Mouse (Mus musculus): ENCODE results near the gene Birc6. TPM values are rescaled to one million over a fixed set of nuclear protein-coding genes. Genes with fewer than 3 reads are reported as not detected.

The Birc6 gene
- polyA plus RNA-seq, 1 experiment from 2014 or later = 72.8 TPM

DNA sequence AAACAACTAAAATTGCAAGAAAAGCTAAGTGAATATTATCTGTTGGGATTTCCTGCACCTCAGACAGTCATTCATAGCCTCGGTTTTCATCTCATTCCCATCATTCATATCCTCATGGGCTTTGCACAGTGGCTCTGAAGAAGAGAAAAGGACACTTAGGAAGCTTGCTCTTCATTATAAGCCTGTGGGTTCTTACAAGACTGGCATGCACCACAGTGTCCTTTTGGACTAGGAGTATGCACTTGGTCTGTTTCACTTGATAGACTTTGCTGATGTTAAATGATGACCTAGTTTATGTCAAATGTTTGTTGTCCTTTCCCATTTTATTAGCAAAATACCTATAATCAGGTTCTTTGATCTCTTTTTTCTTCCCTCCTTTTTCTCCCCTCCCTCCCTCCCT, 9.4 kb downstream of the Birc6 start:
- Histone ChIP-seq H3K36me3 (ENCODE audit: control insufficient read depth, insufficient read depth, low read length) (no peaks in the 10 kb centered on the region), H3K9ac (ENCODE audit: low read depth, low read length) (no peak overlapping the region), H3K9me3 (ENCODE audit: control insufficient read depth, low read length) (no peaks in the 10 kb centered on the region), H3K27me3 (replicated peaks; ENCODE audit: control insufficient read depth, insufficient read depth, low read length) (no peaks in the 10 kb centered on the region), H3K4me2 (no peak overlapping the region), H3K4me1 (replicated peaks; ENCODE audit: control insufficient read depth, insufficient read depth, low read length) (no peaks in the 10 kb centered on the region), H3K27ac (ENCODE audit: low read depth, low read length) (no peak overlapping the region), H3K4me3 (ENCODE audit: low read depth, low read length) (no peak overlapping the region)
- DNase-seq (ENCODE audit: low spot score) (no peak), ATAC-seq (replicated peaks; ENCODE audit: low FRiP score) (no peak)
- WGBS = 74% methylated on average over 1 of the region's 1 CpGs

DNA sequence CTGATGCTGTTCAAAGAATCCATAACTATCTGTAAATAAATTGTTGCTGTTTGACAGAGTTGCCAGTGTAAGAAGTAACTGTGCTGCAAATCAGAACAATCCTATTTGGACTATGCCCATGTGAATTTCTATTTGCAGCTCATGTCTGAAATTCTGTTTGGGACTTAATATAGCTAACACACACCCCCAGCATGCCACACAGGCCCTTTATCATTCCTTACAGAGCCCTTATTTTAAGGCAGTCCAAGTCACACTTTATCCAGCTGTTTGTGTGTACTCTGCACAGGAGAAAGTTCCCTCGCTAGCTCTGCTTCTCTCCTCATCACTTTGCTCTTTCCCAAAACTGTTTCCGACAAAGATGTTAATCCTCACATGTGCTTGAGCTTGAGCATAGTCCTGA, 15.5 kb downstream of the Birc6 start:
- H3K27ac ChIP-seq (ENCODE audit: low read depth, low read length) = no peak overlapping the region
- no peak overlapping the region for H3K4me2 ChIP-seq
- H3K9me3 ChIP-seq (ENCODE audit: control insufficient read depth, low read length) = no peaks in the 10 kb centered on the region
- H3K9ac ChIP-seq (ENCODE audit: low read depth, low read length) = no peak overlapping the region
- no peaks in the 10 kb centered on the region for H3K27me3 ChIP-seq (replicated peaks; ENCODE audit: control insufficient read depth, insufficient read depth, low read length)
- ATAC-seq (replicated peaks; ENCODE audit: low FRiP score) (no peak), DNase-seq (ENCODE audit: low spot score) (no peak)
- 94% methylated on average over 2 of the region's 2 CpGs for WGBS
- no peaks in the 10 kb centered on the region for H3K4me1 ChIP-seq (replicated peaks; ENCODE audit: control insufficient read depth, insufficient read depth, low read length)
- peaks cover 4% of the 10 kb centered on the region for H3K36me3 ChIP-seq (ENCODE audit: control insufficient read depth, insufficient read depth, low read length)
- H3K4me3 ChIP-seq (ENCODE audit: low read depth, low read length) = no peak overlapping the region

DNA sequence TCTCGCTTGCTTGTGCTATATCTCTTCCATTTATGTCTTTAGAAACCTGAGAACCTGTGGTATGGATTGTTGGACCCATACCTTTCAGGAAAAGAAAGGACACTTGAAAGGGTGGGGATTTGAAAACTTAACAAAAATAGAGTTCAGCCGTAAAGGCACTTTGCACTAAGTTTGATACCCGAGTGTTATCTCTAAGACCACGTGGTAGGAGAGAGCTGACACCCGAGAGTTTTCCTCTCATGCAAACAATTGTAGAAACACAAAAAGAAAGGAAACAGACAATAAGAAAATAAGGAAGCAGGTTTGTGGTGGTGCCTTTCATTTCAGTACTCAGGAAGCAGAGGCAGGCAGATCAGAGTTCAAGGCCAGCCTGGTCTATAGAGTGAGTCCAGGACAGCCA, 26.0 kb downstream of the Birc6 start:
- WGBS = 64% methylated on average over 5 of the region's 5 CpGs
- H3K27me3 ChIP-seq (replicated peaks; ENCODE audit: control insufficient read depth, insufficient read depth, low read length) = no peaks in the 10 kb centered on the region
- no peak for DNase-seq (ENCODE audit: low spot score)
- H3K4me2 ChIP-seq = no peak overlapping the region
- H3K9ac ChIP-seq (ENCODE audit: low read depth, low read length) = no peak overlapping the region
- no peak overlapping the region for H3K4me3 ChIP-seq (ENCODE audit: low read depth, low read length)
- H3K36me3 ChIP-seq (ENCODE audit: control insufficient read depth, insufficient read depth, low read length) = peaks cover 4% of the 10 kb centered on the region; the same call in 1 of the 2 replicates
- no peak for ATAC-seq (replicated peaks; ENCODE audit: low FRiP score)
- H3K27ac ChIP-seq (ENCODE audit: low read depth, low read length) = no peak overlapping the region
- no peaks in the 10 kb centered on the region for H3K9me3 ChIP-seq (ENCODE audit: control insufficient read depth, low read length)
- peaks cover 2% of the 10 kb centered on the region; the same call in 1 of the 2 replicates for H3K4me1 ChIP-seq (replicated peaks; ENCODE audit: control insufficient read depth, insufficient read depth, low read length)

DNA sequence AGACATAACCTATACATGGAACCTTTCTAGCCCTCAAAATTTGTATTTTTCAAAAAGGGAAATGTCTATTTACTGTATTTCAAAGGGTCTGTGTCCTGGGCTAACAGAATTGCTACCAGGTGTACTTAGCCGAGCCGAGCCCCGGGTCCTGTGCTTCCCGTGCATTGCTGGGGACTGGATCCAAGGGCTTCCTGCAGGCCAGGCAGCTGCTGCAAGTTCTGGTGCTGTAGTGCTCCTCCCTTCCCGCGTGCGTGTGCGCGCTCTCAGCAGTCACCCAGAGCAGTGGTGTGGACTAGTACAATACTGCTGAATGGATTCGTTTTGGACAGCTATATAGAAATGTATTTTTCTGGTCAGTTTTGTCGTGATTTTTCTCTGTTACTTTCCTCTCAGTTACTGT, 31.8 kb downstream of the Birc6 start:
- ATAC-seq (replicated peaks; ENCODE audit: low FRiP score) = no peak
- Histone ChIP-seq H3K9ac (ENCODE audit: low read depth, low read length) (no peak overlapping the region), H3K4me3 (ENCODE audit: low read depth, low read length) (no peak overlapping the region), H3K27ac (ENCODE audit: low read depth, low read length) (no peak overlapping the region), H3K9me3 (ENCODE audit: control insufficient read depth, low read length) (no peaks in the 10 kb centered on the region), H3K27me3 (replicated peaks; ENCODE audit: control insufficient read depth, insufficient read depth, low read length) (no peaks in the 10 kb centered on the region), H3K4me2 (no peak overlapping the region), H3K4me1 (replicated peaks; ENCODE audit: control insufficient read depth, insufficient read depth, low read length) (no peaks in the 10 kb centered on the region), H3K36me3 (ENCODE audit: control insufficient read depth, insufficient read depth, low read length) (peaks cover 10% of the 10 kb centered on the region; the same call in 1 of the 2 replicates)
- whole genome bisulfite sequencing = 91% methylated on average over 11 of the region's 11 CpGs
- DNase-seq (ENCODE audit: low spot score) = no peak

DNA sequence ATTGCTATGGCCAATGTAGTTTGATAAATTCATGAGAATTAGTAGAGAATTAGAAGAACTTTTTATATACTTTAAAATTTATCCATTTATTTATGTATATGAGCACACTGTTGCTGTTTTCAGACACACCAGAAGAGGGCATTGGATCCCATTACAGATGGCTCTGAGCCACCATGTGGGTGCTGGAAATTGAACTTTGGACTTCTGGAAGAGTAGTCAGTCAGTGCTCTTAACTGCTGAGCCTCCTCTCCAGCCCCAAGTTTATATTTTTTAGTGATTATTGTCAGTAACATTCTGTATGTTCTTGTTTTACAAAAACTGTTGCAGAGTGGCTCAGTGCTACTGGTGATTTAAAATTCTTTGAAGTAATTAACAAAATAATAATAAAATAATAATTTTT, 36.1 kb downstream of the Birc6 start:
- H3K4me3 ChIP-seq (ENCODE audit: low read depth, low read length) = no peak overlapping the region
- H3K9me3 ChIP-seq (ENCODE audit: control insufficient read depth, low read length) = no peaks in the 10 kb centered on the region
- H3K36me3 ChIP-seq (ENCODE audit: control insufficient read depth, insufficient read depth, low read length) = peaks cover 21% of the 10 kb centered on the region
- DNase-seq (ENCODE audit: low spot score) (no peak), ATAC-seq (replicated peaks; ENCODE audit: low FRiP score) (no peak)
- no peak overlapping the region for H3K9ac ChIP-seq (ENCODE audit: low read depth, low read length)
- no peak overlapping the region for H3K27ac ChIP-seq (ENCODE audit: low read depth, low read length)
- no peak overlapping the region for H3K4me2 ChIP-seq
- no peaks in the 10 kb centered on the region for H3K4me1 ChIP-seq (replicated peaks; ENCODE audit: control insufficient read depth, insufficient read depth, low read length)
- no peaks in the 10 kb centered on the region for H3K27me3 ChIP-seq (replicated peaks; ENCODE audit: control insufficient read depth, insufficient read depth, low read length)

DNA sequence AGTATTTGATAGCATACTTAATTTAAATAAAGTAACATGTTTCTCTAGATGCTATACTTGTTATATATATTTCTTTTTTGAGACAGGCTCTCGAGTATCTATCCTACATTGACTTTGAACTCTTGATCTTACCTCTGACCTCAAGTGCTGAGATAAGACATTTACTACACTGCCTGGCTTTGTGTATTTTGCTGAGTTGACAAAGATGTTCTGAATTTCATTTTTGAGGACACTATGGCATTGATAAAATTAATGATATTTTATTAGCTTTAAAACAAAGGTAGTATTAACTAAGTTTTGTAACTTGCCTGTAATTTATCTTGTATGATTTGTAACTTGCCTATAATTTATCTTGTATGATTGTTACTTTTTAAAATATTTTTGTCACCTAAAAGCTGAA, 41.1 kb downstream of the Birc6 start:
- no peak for ATAC-seq (replicated peaks; ENCODE audit: low FRiP score)
- DNase-seq (ENCODE audit: low spot score) = no peak
- no peaks in the 10 kb centered on the region for H3K27me3 ChIP-seq (replicated peaks; ENCODE audit: control insufficient read depth, insufficient read depth, low read length)
- peaks cover 14% of the 10 kb centered on the region for H3K36me3 ChIP-seq (ENCODE audit: control insufficient read depth, insufficient read depth, low read length)
- WGBS = 65% methylated on average over 1 of the region's 1 CpGs
- H3K27ac ChIP-seq (ENCODE audit: low read depth, low read length) = no peak overlapping the region
- no peaks in the 10 kb centered on the region for H3K9me3 ChIP-seq (ENCODE audit: control insufficient read depth, low read length)
- H3K4me3 ChIP-seq (ENCODE audit: low read depth, low read length) = no peak overlapping the region
- H3K9ac ChIP-seq (ENCODE audit: low read depth, low read length) = no peak overlapping the region
- H3K4me1 ChIP-seq (replicated peaks; ENCODE audit: control insufficient read depth, insufficient read depth, low read length) = no peaks in the 10 kb centered on the region
- H3K4me2 ChIP-seq = no peak overlapping the region

DNA sequence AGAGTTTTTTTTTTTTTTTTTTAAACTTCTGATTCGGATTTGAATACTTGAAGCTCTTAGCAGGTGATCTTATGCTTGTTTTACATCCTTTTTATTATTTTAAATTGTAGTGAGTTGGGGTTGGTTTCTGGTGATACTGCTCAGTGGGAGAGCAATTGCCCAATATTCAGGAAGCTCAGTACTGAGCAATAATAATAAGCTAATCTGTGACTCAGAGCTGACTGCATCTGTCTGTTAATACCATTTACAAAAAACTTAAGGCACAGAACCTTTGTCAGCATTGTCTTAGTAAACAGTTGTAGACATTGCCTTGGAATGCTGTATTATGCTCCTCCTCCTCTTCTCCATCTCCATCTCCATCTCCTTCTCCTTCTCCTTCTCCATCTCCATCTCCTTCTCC, 42.5 kb downstream of the Birc6 start:
- H3K4me2 ChIP-seq = no peak overlapping the region
- H3K27me3 ChIP-seq (replicated peaks; ENCODE audit: control insufficient read depth, insufficient read depth, low read length) = no peaks in the 10 kb centered on the region
- H3K27ac ChIP-seq (ENCODE audit: low read depth, low read length) = no peak overlapping the region
- peaks cover 12% of the 10 kb centered on the region for H3K36me3 ChIP-seq (ENCODE audit: control insufficient read depth, insufficient read depth, low read length)
- DNase-seq (ENCODE audit: low spot score) (no peak), ATAC-seq (replicated peaks; ENCODE audit: low FRiP score) (no peak)
- 76% methylated on average over 1 of the region's 1 CpGs for WGBS
- H3K9me3 ChIP-seq (ENCODE audit: control insufficient read depth, low read length) = no peaks in the 10 kb centered on the region
- no peak overlapping the region for H3K4me3 ChIP-seq (ENCODE audit: low read depth, low read length)
- H3K4me1 ChIP-seq (replicated peaks; ENCODE audit: control insufficient read depth, insufficient read depth, low read length) = no peaks in the 10 kb centered on the region
- no peak overlapping the region for H3K9ac ChIP-seq (ENCODE audit: low read depth, low read length)

DNA sequence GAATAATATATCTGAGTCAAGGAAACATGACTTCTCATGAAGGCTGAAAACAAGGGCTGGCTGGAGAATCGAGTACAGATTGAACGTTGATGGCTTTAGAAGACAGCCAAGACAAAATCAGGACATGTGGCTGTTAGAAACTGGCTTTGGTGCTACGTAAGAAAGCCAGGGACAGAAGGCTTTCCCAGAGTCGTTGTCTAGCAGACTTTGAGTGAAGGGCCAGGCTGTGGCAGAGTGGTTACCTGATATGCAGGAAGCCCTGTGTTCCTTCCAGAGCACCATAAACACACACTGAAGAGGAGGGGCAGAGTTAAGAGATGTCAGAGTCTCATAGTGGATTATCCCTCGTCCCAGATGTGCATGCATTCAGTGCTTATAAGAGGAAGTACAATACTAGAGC, 49.1 kb downstream of the Birc6 start:
- ATAC-seq (replicated peaks; ENCODE audit: low FRiP score) (no peak), DNase-seq (ENCODE audit: low spot score) (no peak)
- H3K4me2 ChIP-seq = no peak overlapping the region
- peaks cover 9% of the 10 kb centered on the region; the same call in 1 of the 2 replicates for H3K36me3 ChIP-seq (ENCODE audit: control insufficient read depth, insufficient read depth, low read length)
- H3K4me1 ChIP-seq (replicated peaks; ENCODE audit: control insufficient read depth, insufficient read depth, low read length) = no peaks in the 10 kb centered on the region
- WGBS = 70% methylated on average over 5 of the region's 5 CpGs
- H3K9me3 ChIP-seq (ENCODE audit: control insufficient read depth, low read length) = no peaks in the 10 kb centered on the region
- H3K9ac ChIP-seq (ENCODE audit: low read depth, low read length) = no peak overlapping the region
- H3K27ac ChIP-seq (ENCODE audit: low read depth, low read length) = no peak overlapping the region
- H3K4me3 ChIP-seq (ENCODE audit: low read depth, low read length) = no peak overlapping the region
- no peaks in the 10 kb centered on the region for H3K27me3 ChIP-seq (replicated peaks; ENCODE audit: control insufficient read depth, insufficient read depth, low read length)

DNA sequence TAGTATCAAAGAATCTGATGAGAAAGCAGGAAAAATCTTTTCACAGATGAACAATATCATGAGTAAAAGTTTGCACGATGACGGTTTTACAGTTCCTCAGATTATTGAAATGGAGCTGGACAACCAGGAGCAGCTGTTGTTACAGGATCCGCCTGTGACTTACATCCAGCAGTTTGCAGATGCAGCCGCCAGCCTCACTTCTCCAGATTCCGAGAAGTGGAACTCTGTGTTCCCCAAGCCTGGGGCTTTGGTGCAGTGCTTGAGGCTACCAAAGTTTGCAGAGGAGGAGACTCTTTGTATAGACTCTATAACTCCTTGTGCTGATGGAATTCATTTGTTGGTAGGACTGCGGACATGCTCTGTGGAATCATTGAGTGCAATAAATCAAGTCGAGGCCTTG, 51.5 kb downstream of the Birc6 start:
- no peak overlapping the region for H3K4me2 ChIP-seq
- H3K36me3 ChIP-seq (ENCODE audit: control insufficient read depth, insufficient read depth, low read length) = peaks cover 9% of the 10 kb centered on the region; the same call in 1 of the 2 replicates
- no peak overlapping the region for H3K9ac ChIP-seq (ENCODE audit: low read depth, low read length)
- no peaks in the 10 kb centered on the region for H3K9me3 ChIP-seq (ENCODE audit: control insufficient read depth, low read length)
- no peak for ATAC-seq (replicated peaks; ENCODE audit: low FRiP score)
- no peaks in the 10 kb centered on the region for H3K27me3 ChIP-seq (replicated peaks; ENCODE audit: control insufficient read depth, insufficient read depth, low read length)
- H3K4me1 ChIP-seq (replicated peaks; ENCODE audit: control insufficient read depth, insufficient read depth, low read length) = no peaks in the 10 kb centered on the region
- DNase-seq (ENCODE audit: low spot score) = no peak
- WGBS = 93% methylated on average over 7 of the region's 7 CpGs
- H3K4me3 ChIP-seq (ENCODE audit: low read depth, low read length) = no peak overlapping the region
- no peak overlapping the region for H3K27ac ChIP-seq (ENCODE audit: low read depth, low read length)
